Mouse (Mus musculus): Measurements from ENCODE around the gene Supt3.

Gene Supt3

DNA sequence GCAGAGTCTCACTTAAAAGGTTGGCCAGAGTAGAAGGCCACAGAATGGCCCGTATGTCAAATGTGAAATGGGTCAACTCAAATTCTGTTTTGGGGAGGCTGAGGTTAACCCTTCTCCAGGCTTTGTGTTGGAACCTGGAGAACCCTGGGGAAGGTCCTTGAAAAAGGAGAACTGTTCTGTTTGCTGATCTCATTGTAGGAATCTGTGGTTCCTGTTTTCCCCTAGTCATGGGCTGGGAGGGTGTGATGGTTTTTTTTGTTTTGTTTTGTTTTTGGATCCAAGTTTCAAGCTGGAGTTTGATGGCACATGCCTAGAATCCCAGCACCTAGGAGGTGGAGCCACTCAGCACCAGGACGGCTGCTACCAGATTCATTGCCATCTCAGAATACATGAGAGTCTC is 6.2 kb downstream of the Supt3 start:
- no peak for DNase-seq

DNA sequence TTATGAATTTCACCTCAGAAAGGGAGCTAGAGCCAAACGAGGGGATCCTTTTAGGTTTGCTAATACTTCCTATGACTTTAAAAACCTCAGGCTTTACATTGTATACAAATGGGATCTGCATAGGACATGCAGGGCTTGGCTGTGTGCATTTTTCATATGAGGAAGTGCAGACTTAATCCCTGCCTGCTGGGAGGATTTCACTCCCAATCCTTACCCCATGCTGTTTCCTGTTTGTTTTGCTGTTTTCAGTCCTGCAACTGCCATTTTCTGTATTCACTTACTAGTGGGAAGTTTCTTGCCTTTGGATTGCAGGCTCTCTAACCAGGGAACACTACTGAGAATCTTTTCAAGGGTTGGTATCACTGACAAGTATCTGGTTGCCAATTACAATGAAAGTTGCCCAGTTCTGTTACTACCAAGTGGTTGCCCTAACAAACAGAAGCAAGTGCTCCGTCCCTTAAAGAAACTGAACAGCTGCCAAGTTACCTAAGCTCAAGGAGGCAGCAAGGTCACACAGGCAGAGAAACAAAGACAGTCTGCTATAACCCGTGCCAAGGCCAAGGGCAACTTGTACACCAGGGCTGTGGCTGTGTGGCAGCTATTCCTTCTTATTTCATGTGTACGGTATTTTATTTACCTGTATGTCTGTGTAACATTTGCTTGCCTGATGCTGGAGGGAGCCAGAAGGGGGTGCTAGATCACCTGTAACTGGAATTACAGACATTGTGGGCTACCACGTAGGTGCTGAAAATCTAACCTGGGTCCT is 12.2 kb downstream of the Supt3 start:
- no peak for DNase-seq

DNA sequence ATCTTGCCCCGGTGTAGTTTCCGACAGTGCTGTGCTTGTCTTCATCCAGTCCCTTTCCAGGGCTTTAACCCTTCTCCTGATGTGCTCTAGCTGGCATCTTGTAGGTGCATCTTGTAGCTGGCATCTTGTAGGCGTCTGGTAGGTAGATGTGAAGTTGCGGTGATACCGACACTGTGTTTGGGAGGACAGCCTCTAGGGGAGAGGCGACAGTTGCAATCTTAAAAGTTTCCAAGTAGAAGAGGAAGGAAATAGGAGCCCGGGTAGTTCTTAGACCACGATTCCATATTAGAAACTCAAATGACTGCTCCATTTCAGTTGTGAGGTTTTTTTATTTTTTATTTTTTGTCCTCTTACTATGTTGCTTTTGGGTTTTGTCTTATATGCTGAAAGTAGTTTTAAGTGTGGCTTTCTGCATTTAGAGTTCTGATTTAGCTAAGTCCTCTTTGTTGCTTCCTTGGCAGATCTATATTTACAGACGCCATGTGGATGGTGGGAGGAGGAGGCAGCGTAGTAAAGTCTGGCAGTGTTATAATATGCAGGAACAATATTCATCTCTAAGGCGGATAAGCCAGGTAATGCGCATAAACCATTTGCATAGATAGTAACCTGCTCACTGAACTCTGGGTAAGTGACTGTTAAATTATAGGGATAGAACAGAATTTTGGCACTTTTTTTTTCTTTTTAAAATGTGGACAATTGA is 15.4 kb downstream of the Supt3 start:
- no peak for DNase-seq

DNA sequence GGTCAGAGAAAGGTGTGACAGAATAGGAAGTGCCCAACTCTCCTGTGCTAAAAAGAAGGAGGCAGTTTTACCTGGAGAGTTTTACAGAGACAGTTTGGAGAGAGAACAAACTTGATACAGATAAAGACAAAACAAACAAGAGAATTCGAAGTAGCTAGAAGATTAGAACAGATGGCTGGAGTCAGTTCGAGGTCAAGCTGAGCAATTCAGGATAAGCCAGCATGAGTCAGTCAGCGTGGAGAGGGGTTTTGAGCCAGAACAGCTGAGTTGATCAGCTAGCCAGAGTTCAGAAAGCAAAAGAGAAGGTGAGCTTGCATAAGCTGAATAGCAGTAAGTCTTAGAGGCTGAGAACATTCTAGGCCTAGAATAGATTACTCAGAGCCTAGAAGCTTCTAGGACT is 20.4 kb downstream of the Supt3 start:
- DNase-seq: no peak

- no peak for DNase-seq
Measured at GRCm38 (mm10) chr17:44807031-44807430, 30.1 kb downstream of the Supt3 start.

DNA sequence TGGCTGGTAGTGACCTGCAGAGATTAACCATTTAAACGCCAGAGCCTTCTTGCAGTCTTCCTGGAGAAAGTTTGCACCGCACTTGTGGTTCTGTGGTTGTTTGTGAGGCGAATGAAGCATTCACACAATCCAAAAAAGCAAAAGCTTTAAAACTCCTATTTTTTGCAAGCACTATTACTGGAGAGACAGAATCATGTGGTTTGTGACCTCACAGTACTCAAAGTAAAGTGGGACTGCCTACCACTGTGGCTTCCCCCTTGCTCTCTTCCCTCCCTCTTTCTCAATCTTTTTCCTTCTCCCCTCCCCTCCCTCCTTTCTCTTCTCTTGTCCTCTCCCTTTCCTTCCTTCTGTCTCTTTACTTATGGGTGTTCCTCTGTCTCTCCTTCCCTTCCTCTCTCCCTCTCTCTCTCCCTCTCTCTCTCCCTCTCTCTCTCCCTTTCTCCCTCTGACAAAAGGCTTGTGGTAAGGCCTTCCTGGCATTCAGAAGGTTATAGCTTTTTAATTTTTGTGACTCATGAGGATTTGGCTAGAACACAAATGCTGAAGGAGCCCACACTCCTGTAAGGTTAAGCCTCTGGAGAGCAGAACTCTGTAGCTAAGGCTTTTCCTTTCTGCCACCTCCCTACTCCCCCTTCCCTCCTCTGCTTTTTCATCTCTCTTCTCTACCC is 37.7 kb downstream of the Supt3 start, which contains the start of gene Runx2:
TSS of gene Runx2 (minus strand) at position 290 of the 668 bp plus-strand sequence.
- DNase-seq: no peak

DNA sequence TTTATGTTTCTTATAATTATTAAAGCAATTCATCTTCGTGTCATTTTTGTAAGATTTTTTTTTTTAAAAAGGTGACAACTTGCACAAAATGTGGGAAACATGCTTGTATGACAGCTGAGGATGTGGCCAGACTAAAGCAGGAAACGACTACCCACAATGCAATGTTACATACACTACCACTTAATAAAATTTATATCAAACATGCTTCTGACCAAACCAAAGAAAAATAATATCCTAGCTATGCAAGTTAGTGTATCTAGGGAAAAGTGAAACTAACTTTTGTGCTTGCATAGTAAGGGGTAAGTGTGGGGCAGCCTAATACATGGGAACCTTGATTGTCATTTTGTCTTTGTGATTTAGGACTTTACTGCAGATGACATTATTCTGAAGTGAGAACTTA is 41.9 kb downstream of the Supt3 start:
- no peak for DNase-seq

- no peak for DNase-seq
Measured at GRCm38 (mm10) chr17:44819816-44820215, 42.9 kb downstream of the Supt3 start.

DNA sequence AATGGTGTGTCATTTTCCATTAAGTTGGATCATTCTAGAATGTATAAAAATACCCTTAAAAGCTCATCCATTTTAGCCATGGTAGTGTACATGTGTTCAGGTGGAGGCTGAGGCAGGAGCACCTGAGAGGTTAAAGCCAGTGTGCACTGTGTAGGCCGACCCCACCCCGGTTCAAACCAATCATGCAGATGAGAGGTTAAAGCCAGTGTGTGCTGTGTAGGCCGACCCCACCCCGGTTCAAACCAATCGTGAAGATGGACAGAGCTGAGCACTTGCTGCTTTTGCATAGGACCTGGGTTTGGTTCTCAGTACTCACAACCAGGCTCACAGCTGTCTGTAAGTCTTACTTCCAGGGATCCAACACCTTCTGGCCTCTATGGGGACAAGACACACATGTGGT is 45.0 kb downstream of the Supt3 start:
- DNase-seq: no peak

DNA sequence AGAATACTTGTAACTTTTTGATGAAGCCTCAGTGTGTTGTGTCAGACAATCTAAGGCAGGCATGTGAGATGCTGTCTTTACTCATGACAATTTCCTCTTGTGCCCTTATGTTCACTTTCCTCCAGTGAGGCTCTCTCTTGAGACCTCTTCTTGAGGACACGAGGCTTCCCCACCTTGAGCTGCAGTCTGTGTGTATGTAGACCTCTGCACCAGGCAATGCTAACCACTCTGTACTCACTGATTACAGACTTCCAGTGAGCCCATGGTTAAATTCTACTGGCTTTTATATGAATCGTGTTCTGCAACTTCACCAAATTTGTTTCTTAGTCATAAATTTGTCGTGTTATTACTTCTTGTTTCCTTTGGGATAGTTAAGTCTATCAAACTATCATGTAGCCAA is 50.2 kb downstream of the Supt3 start:
- DNase-seq: no peak

- DNase-seq: no peak
Measured at GRCm38 (mm10) chr17:44827964-44828363, 51.0 kb downstream of the Supt3 start.

- DNase-seq: no peak
Measured at GRCm38 (mm10) chr17:44829587-44829986, 52.6 kb downstream of the Supt3 start.

DNA sequence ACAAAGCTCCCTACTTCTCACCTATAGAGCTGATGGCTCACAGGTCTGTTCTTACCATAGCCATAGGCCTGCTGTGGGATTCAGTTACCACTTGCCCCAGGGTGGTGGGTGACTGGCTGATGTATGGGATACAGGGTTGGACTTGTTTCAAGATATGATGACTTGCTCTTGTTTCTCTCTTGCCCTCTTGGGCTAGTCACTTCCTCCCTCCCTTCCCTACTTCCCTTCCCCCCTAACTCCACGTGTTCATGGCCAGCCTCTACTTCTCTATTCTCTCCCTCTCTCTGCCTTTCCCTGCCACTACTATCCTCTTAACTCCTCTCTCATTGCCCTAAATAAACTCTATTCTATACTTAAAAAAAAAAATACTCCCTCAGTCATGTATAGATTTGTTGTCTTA is 54.2 kb downstream of the Supt3 start:
- no peak for DNase-seq

GRCm38 (mm10) chr17:44842184-44842583 is 65.2 kb downstream of the Supt3 start:
- no peak for DNase-seq

- no peak for DNase-seq
Measured at GRCm38 (mm10) chr17:44863165-44863564, 86.2 kb downstream of the Supt3 start.

- DNase-seq: no peak
Measured at GRCm38 (mm10) chr17:44893592-44893991, 116.6 kb downstream of the Supt3 start.

GRCm38 (mm10) chr17:44943536-44944090 is 166.7 kb downstream of the Supt3 start:
- no peak for DNase-seq

GRCm38 (mm10) chr17:44945333-44945732 is 168.4 kb downstream of the Supt3 start:
- DNase-seq: no peak

GRCm38 (mm10) chr17:44948321-44948720 is 171.4 kb downstream of the Supt3 start:
- DNase-seq: no peak

- DNase-seq: no peak
Measured at GRCm38 (mm10) chr17:44956671-44957070, 179.7 kb downstream of the Supt3 start.

DNA sequence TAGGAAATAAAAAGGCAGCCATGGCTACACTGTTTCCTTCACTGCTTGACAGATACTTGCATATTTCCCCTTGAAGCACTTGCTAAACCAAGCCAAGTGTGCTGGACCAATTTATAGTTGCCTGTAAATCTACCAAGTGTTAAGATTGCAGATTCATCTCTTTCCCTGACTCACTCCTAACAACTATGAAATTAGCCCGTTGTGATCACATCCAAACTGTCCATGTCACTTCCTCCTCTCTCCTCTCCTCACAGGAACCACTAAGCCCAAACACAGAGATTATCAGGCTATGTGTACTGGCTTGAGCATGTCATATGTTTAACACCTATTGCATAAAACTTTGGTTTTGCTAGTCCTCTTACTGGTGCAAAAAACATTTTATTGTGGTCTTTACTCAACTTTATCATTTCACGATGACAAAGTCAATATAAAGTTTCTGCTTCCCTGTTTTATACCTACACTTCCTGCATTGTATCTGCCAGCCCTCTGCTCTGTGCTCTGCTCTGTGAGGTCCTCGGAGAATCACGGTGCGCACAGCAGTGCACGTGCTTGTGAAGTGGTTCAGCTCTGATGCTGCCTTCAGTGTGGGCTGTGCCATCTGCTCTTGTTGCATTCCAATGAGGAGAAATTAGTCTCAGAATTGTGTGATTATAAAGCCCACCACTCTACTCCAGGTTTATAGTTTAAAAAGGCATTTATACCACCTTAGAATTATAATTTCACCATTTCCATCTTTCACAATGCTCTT is 186.3 kb downstream of the Supt3 start:
- no peak for DNase-seq

GRCm38 (mm10) chr17:44967186-44967585 is 190.2 kb downstream of the Supt3 start:
- DNase-seq: no peak

DNA sequence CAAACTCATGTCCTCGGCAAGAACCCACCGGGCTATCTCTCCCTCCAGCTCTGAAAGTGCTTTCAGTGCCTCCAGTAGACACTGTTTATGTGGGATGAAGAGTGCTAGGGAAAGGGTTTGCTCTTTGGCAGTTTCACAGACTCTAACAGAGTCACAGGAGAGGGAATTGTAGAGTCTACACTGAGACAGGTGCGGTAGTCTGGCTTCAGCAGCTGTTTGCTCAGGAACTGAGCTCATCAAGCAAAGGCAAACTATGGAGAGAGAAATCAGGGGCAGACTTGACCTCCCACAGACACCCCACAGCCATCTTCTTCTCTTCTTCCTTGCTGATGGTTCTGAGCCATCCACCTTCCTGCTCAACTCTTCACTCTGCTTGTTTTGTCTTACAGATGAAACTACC is 193.3 kb downstream of the Supt3 start:
- no peak for DNase-seq

Data from thymus, postnatal 36 days (tissue).